Mouse (Mus musculus): ENCODE data around the gene Shld2. TPM values are rescaled to one million over a fixed set of nuclear protein-coding genes. Genes with fewer than 3 reads are reported as not detected.
"Not testable (repeated sequence)": the region's sequence is repeated elsewhere in the genome, so short reads cannot be mapped to it uniquely, and the experiment has no call there.

Shld2 gene
- polyA plus RNA-seq, 1 experiment from 2014 or later: 8.6 TPM

- H3K27ac ChIP-seq (ENCODE audit: low read length); H3K36me3 ChIP-seq (ENCODE audit: control insufficient read depth, insufficient read depth, low read length); ATAC-seq (ENCODE audit: insufficient number of reproducible peaks, insufficient read depth, low FRiP score, low read depth); H3K9ac ChIP-seq (replicated peaks; ENCODE audit: low read depth, low read length); H3K4me2 ChIP-seq (replicated peaks; ENCODE audit: low read depth, low read length); H3K4me3 ChIP-seq (ENCODE audit: low read depth, low read length); H3K9me3 ChIP-seq (ENCODE audit: control insufficient read depth, low read depth, low read length); H3K27me3 ChIP-seq (ENCODE audit: control insufficient read depth, insufficient read depth, low read length): not testable (repeated sequence)
- peaks cover 11% of the 10 kb centered on the region for H3K4me1 ChIP-seq (ENCODE audit: control insufficient read depth, insufficient read depth, low read length)
- 88% methylated on average over 8 of the region's 8 CpGs for WGBS
These were observed 4.1 kb upstream of the Shld2 start for GRCm38 (mm10) chr14:34314383-34314782.

- Histone ChIP-seq H3K27me3 (ENCODE audit: control insufficient read depth, insufficient read depth, low read length) (no peaks in the 10 kb centered on the region), H3K9me3 (ENCODE audit: control insufficient read depth, low read depth, low read length) (no peaks in the 10 kb centered on the region), H3K4me1 (ENCODE audit: control insufficient read depth, insufficient read depth, low read length) (peaks cover 11% of the 10 kb centered on the region), H3K9ac (replicated peaks; ENCODE audit: low read depth, low read length) (no peak overlapping the region), H3K36me3 (ENCODE audit: control insufficient read depth, insufficient read depth, low read length) (no peaks in the 10 kb centered on the region), H3K4me2 (replicated peaks; ENCODE audit: low read depth, low read length) (no peak overlapping the region), H3K4me3 (ENCODE audit: low read depth, low read length) (no peak overlapping the region), H3K27ac (ENCODE audit: low read length) (no peak overlapping the region)
- no peak for ATAC-seq (ENCODE audit: insufficient number of reproducible peaks, insufficient read depth, low FRiP score, low read depth)
- WGBS: 64% methylated on average over 3 of the region's 3 CpGs
These were observed 3.3 kb upstream of the Shld2 start for GRCm38 (mm10) chr14:34313612-34314011.

- WGBS: 22% methylated on average over 5 of the region's 6 CpGs
These were observed 2.2 kb upstream of the Shld2 start for GRCm38 (mm10) chr14:34312339-34313048.

GRCm38 (mm10) chr14:34311691-34312090 lies 1.4 kb upstream of the Shld2 start:
- Histone ChIP-seq H3K27me3 (ENCODE audit: control insufficient read depth, insufficient read depth, low read length) (no peaks in the 10 kb centered on the region), H3K36me3 (ENCODE audit: control insufficient read depth, insufficient read depth, low read length) (no peaks in the 10 kb centered on the region), H3K9me3 (ENCODE audit: control insufficient read depth, low read depth, low read length) (no peaks in the 10 kb centered on the region), H3K27ac (ENCODE audit: low read length) (no peak overlapping the region; the same call in 1 of the 2 replicates), H3K9ac (replicated peaks; ENCODE audit: low read depth, low read length) (peak overlapping the region; percentile 86), H3K4me2 (replicated peaks; ENCODE audit: low read depth, low read length) (peak overlapping the region; percentile 73), H3K4me1 (ENCODE audit: control insufficient read depth, insufficient read depth, low read length) (peaks cover 11% of the 10 kb centered on the region), H3K4me3 (ENCODE audit: low read depth, low read length) (peak overlapping the region; percentile 90)
- 5% methylated on average over 4 of the region's 4 CpGs for WGBS
- no peak for ATAC-seq (ENCODE audit: insufficient number of reproducible peaks, insufficient read depth, low FRiP score, low read depth)

More at GRCm38 (mm10) chr14:34312339-34313048, 2.2 kb upstream of the Shld2 start:
- Histone ChIP-seq H3K4me1 (ENCODE audit: control insufficient read depth, insufficient read depth, low read length) (peaks cover 11% of the 10 kb centered on the region), H3K9me3 (ENCODE audit: control insufficient read depth, low read depth, low read length) (no peaks in the 10 kb centered on the region), H3K4me2 (replicated peaks; ENCODE audit: low read depth, low read length) (peak overlapping the region; percentile 73), H3K27ac (ENCODE audit: low read length) (no peak overlapping the region), H3K4me3 (ENCODE audit: low read depth, low read length) (peak overlapping the region; percentile 90), H3K36me3 (ENCODE audit: control insufficient read depth, insufficient read depth, low read length) (no peaks in the 10 kb centered on the region), H3K9ac (replicated peaks; ENCODE audit: low read depth, low read length) (peak overlapping the region; percentile 86; the same call in 1 of the 2 replicates), H3K27me3 (ENCODE audit: control insufficient read depth, insufficient read depth, low read length) (no peaks in the 10 kb centered on the region)
- ATAC-seq (ENCODE audit: insufficient number of reproducible peaks, insufficient read depth, low FRiP score, low read depth): no peak

GRCm38 (mm10) chr14:34311021-34311631 lies 833 bp upstream of the Shld2 start:
- ATAC-seq (ENCODE audit: insufficient number of reproducible peaks, insufficient read depth, low FRiP score, low read depth): peak; percentile 5; the same call in 1 of the 2 replicates
- WGBS: under 1% methylated on average over 47 of the region's 47 CpGs
- H3K27ac ChIP-seq (ENCODE audit: low read length): peak overlapping the region; percentile 97
- H3K9me3 ChIP-seq (ENCODE audit: control insufficient read depth, low read depth, low read length): no peaks in the 10 kb centered on the region
- no peaks in the 10 kb centered on the region for H3K36me3 ChIP-seq (ENCODE audit: control insufficient read depth, insufficient read depth, low read length)
- peak overlapping the region; percentile 86 for H3K9ac ChIP-seq (replicated peaks; ENCODE audit: low read depth, low read length)
- H3K4me1 ChIP-seq (ENCODE audit: control insufficient read depth, insufficient read depth, low read length): peaks cover 11% of the 10 kb centered on the region
- H3K4me3 ChIP-seq (ENCODE audit: low read depth, low read length): peak overlapping the region; percentile 90
- H3K4me2 ChIP-seq (replicated peaks; ENCODE audit: low read depth, low read length): peak overlapping the region; percentile 73
- H3K27me3 ChIP-seq (ENCODE audit: control insufficient read depth, insufficient read depth, low read length): no peaks in the 10 kb centered on the region

- no peak for ATAC-seq (ENCODE audit: insufficient number of reproducible peaks, insufficient read depth, low FRiP score, low read depth)
- Histone ChIP-seq H3K4me3 (ENCODE audit: low read depth, low read length) (peak overlapping the region; percentile 90), H3K4me2 (replicated peaks; ENCODE audit: low read depth, low read length) (peak overlapping the region; percentile 31), H3K27me3 (ENCODE audit: control insufficient read depth, insufficient read depth, low read length) (no peaks in the 10 kb centered on the region), H3K9me3 (ENCODE audit: control insufficient read depth, low read depth, low read length) (no peaks in the 10 kb centered on the region), H3K36me3 (ENCODE audit: control insufficient read depth, insufficient read depth, low read length) (no peaks in the 10 kb centered on the region), H3K27ac (ENCODE audit: low read length) (peak overlapping the region; percentile 95), H3K9ac (replicated peaks; ENCODE audit: low read depth, low read length) (peak overlapping the region; percentile 57), H3K4me1 (ENCODE audit: control insufficient read depth, insufficient read depth, low read length) (peaks cover 11% of the 10 kb centered on the region)
- 9% methylated on average over 5 of the region's 5 CpGs for WGBS
These were observed 423 bp downstream of the Shld2 start for GRCm38 (mm10) chr14:34309907-34310233.

GRCm38 (mm10) chr14:34309266-34309665 lies 1.0 kb downstream of the Shld2 start:
- Histone ChIP-seq H3K27me3 (ENCODE audit: control insufficient read depth, insufficient read depth, low read length) (no peaks in the 10 kb centered on the region), H3K36me3 (ENCODE audit: control insufficient read depth, insufficient read depth, low read length) (no peaks in the 10 kb centered on the region), H3K9me3 (ENCODE audit: control insufficient read depth, low read depth, low read length) (no peaks in the 10 kb centered on the region), H3K4me2 (replicated peaks; ENCODE audit: low read depth, low read length) (peak overlapping the region; percentile 31; the same call in 1 of the 2 replicates), H3K4me1 (ENCODE audit: control insufficient read depth, insufficient read depth, low read length) (peaks cover 11% of the 10 kb centered on the region), H3K9ac (replicated peaks; ENCODE audit: low read depth, low read length) (no peak overlapping the region), H3K4me3 (ENCODE audit: low read depth, low read length) (no peak overlapping the region), H3K27ac (ENCODE audit: low read length) (no peak overlapping the region)
- no peak for ATAC-seq (ENCODE audit: insufficient number of reproducible peaks, insufficient read depth, low FRiP score, low read depth)
- 85% methylated on average over 4 of the region's 4 CpGs for WGBS

- no peaks in the 10 kb centered on the region for H3K36me3 ChIP-seq (ENCODE audit: control insufficient read depth, insufficient read depth, low read length)
- H3K4me2 ChIP-seq (replicated peaks; ENCODE audit: low read depth, low read length): no peak overlapping the region
- no peak overlapping the region for H3K27ac ChIP-seq (ENCODE audit: low read length)
- no peak overlapping the region for H3K4me3 ChIP-seq (ENCODE audit: low read depth, low read length)
- 27% methylated on average over 5 of the region's 5 CpGs for WGBS
- no peak for ATAC-seq (ENCODE audit: insufficient number of reproducible peaks, insufficient read depth, low FRiP score, low read depth)
- no peaks in the 10 kb centered on the region for H3K27me3 ChIP-seq (ENCODE audit: control insufficient read depth, insufficient read depth, low read length)
- no peaks in the 10 kb centered on the region for H3K9me3 ChIP-seq (ENCODE audit: control insufficient read depth, low read depth, low read length)
- H3K9ac ChIP-seq (replicated peaks; ENCODE audit: low read depth, low read length): no peak overlapping the region
- H3K4me1 ChIP-seq (ENCODE audit: control insufficient read depth, insufficient read depth, low read length): peaks cover 3% of the 10 kb centered on the region; the same call in 1 of the 2 replicates
These were observed 7.0 kb downstream of the Shld2 start for GRCm38 (mm10) chr14:34303265-34303680.

Measured in stomach, embryonic 14.5 days (tissue).